Mouse (Mus musculus) bone marrow macrophage, adult 2 months (primary cell): Measurements from ENCODE around the gene Sec14l4.

Experiments used
- CTCF ChIP-seq: IDR thresholded peaks from 2 replicates; pipeline ENCODE4 v1.5.1; 2012; ENCODE audit warnings: low read depth, mild to moderate bottlenecking, low read length, moderate library complexity
- POLR2A ChIP-seq: IDR thresholded peaks from 2 replicates; pipeline ENCODE4 v1.6.1; 2012; ENCODE audit warnings: mild to moderate bottlenecking, low read depth, low read length, borderline replicate concordance

DNA sequence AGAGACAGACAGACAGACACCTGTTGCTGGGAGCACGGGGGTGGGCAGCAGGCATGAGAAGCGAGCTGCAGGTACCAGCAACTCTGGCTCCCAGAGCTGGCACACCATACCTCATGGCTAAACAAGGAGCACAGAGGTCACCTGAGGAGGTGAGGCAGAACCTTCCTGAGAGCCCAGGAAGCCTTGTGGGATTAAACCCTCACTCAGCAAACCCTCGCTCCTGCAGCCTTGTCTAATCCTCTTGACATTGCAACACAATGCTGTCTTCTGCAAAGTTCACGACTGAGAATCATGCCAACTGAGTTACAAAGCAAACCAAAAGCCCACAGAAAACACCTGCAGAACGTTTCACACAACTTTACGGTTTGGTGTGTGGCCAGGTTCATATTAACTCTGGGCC is 17.2 kb downstream of the Sec14l4 start:
- TF ChIP-seq CTCF = no peak
- TF ChIP-seq POLR2A = no peak
